Mouse (Mus musculus) testis, postnatal 14 days (tissue): Measurements from ENCODE around the gene Ssc5d.

Source experiments
- DNase-seq: peaks from one replicate; pipeline ENCODE4 v3.0.0; 2021; ENCODE audit warnings: low spot score

The Ssc5d gene

DNA sequence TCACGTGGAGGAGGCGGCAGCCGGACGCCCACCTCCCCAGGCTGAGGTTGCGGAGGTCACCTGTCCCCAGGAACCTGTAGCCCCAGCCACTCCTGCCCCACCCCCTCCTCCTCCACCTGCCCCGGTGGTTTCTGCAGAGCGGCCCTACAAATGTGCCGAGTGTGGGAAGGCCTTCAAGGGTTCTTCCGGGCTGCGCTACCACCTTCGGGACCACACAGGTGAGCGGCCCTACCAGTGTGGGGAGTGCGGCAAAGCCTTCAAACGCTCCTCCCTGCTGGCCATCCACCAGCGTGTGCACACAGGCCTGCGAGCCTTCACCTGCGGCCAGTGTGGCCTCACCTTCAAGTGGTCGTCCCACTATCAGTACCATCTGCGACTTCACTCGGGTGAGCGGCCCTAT lies 5.6 kb upstream of the Ssc5d start:
- no peak for DNase-seq

DNA sequence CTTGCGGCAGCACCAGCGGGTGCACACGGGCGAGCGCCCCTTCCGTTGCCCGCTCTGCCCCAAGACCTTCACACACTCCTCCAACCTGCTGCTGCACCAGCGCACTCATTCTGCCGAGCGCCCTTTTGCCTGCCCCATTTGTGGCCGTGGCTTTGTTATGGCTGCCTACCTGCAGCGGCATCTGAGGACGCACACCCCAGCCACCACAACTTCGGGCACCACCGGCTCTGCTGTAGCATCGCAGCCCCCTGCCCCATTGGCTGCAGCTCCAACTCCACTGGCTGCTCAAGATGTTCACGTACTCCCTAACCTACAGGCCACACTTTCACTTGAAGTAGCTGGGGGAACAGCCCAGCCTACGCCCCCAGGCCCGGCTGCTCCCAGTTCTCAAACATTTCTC lies 5.1 kb upstream of the Ssc5d start:
- no peak for DNase-seq

DNA sequence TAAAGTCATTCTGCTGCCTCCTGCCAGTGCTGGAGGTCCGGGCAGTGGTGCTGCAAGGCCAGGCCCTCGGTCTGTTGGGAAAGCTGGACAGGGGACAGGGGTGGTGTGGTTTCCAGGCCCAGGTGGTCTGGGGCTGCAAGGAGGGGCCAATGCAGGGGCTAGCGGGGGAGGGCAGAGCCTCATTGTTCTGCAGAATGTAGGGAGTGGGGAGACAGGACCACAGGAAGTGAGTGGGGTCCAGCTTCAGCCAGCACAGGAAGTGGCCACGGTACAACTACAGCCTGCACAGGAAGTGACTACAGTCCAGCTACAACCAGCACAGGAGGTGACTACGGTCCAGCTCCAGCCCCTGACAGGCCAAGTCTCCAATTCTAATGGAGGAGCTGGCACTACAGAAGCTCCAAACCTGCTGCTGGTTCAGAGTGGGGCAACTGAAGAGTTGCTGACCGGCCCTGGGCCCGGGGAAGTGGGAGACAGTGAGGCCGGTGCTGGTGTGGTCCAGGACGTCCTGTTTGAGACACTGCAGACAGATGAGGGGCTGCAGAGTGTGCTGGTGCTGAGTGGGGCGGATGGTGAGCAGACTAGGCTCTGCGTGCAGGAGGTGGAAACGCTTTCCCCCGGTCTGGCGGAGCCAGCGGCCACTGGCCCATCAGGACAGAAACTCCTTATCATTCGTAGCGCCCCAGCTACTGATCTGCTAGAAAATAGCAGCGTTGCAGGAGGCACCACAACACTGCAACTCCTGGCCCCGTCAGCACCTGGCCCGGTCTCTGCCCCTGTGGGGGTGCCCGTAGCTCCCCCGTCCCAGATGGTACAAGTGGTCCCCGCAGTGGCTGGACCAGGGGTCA lies 4.4 kb upstream of the Ssc5d start:
- no peak for DNase-seq

DNA sequence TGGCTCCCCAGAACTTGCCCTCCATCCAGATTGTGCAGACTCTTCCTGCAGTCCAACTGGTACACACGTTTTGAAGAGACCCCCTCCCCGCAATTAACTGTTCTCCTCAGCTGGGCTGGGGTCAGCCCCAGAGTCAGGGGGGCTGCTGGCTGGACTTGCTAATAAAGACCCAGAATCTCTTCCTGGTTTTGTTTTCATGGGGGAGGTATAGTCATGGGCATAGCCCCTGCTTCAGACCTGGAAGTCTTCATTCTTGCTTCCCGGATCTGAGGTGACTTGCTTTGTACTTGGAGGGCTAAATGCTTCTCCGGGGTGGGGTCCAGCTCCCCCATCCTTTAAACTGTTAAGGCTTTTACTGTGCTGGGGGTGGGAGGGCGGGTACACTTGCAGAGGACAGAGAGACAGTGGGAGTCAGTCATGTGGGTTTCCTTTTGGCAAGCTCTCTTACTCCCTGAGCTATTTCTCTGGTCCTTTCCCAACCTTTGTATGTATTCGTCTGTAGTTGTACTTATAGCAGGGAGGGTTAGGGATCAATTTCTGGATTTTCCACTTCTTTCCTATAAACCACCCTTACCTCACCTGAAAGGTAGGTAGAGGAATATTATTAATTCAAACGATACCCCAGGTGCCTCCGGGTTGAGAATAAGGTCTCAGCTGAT lies 3.6 kb upstream of the Ssc5d start, which contains the start of gene Nat14:
Gene Nat14 (plus strand): TSS at position 205 of the 659 bp plus-strand sequence.
- DNase-seq: no peak

DNA sequence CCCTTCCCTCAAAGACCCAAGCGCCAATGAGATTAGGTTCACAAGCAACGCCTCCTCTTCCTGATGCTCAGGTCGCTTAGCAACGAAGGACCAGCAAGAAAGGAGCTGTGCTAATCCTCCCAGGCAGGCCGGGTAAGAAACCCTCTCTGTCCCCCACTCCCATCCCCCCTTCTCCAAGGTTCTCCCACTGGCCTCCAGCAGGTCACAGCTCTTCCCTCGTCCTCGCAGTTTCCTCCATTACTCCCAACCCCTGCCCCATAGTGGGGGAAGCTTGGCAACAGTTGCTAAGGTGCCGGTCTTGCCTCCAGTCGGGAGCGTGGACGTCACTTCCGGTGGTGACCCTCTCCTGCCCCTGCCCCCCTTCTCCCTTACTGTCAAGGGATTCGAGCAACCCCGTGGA lies 3.1 kb upstream of the Ssc5d start:
- peak; percentile 80 for DNase-seq

DNA sequence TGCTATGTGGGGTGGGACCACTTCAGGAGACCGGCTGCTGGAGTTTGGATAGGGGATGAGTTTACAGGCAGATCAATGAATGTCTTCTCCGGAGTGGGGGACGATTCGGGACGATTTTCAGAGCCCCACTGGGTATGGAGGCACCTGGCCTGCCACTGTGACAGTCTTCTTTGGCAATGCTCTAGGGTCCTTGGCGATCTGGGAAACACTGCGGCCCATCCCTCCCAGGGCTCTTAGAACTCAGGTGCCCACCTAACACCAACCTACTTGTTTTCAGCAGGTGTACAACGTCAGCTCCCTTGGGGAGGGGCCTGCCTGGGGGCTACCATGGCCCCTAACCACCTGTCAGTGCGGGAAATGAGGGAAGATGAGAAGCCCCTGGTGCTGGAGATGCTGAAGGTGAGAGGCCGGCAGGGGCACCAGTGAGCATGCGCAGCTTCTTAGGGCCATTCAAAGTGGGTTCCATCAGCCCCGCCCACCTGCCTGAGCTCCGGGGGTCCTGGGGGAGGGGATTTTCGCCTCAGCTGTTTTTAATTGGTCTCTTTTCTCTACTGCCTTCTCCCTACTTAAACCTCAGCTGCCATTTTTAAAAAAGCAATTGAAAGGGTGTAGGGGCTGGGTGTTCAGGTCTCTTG lies 2.5 kb upstream of the Ssc5d start:
- peak; percentile 81 for DNase-seq

DNA sequence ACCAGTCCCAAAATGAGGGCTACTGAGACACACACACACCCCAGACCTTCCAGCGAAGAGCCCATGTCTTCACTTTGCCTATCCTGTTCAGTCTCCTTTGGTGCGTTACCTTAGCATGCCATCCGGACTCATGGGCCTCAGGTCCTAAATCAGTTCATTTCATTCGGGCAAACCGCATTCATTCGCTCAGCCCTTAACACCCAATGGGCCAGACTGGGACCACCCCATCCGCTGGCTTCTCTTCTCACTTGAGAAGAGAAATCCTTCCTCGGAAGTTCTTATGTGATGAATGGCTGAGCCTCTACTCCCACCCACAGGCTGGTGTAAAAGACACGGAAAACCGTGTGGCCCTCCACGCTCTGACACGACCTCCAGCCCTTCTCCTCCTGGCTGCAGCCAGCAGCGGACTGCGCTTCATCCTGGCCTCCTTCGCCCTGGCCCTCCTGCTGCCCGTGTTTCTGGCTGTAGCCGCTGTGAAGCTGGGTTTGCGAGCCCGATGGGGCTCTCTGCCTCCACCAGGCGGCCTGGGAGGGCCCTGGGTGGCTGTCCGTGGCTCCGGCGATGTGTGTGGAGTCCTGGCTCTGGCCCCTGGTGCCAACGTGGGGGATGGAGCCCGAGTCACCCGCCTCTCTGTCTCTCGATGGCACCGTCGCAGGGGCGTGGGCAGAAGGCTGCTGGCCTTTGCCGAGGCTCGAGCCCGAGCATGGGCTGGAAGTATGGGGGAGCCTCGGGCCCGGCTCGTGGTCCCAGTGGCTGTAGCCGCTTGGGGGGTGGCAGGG lies 1.8 kb upstream of the Ssc5d start:
- DNase-seq: no peak

DNA sequence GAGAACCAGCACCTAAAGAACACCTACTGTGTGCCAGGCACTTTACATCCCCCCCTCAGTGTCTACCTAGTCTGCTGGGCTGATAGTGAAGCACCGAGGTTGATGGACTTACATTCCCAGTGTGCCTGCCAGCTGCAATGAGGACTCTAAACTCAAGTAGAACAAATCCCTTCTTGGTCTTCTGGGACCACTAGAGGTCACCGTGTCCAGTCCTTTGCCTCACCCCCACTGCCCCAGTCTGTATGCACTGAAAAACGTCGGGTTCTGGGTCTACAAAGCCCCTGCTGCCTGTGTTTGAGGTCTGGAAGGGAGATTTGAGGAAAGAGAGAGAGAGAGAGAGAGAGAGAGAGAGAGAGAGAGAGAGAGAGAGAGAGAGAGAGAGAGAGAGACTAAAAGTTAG lies 1.1 kb upstream of the Ssc5d start:
- DNase-seq: no peak

DNA sequence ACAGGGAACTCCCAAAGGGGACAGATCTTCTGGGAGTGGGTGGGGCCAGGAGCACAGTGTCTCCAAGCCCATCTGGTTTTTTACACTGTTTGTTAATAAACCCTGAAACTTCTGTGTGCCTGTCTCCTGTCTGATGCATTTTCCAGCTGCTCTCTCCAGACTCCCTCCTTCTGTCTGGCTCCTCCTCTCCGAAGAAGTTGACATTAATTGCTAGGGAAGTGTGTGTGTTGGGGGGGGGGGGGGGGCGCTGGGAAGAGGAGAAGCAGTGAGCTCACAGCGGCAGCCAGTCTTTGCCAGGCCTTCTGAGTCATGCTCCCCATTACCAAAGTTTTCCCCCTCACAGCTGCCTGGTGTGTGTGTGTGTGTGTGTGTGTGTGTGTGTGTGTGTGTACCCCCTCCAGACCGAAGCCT lies 689 bp upstream of the Ssc5d start:
- DNase-seq: no peak

DNA sequence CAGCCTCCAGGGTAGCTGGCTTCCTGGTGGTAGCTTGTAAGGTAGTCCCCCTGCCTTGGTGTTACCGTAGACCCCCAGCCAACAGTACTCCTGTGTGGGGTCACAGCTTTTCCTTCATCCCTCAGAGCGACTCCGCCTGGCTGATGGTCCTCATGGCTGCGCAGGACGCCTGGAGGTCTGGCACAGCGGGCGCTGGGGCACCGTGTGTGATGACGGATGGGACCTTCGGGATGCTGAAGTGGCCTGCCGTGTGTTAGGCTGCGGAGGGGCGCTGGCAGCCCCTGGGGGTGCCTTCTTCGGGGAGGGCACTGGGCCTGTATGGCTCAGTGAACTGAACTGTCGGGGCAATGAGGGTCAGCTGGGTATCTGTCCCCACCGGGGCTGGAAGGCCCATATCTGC lies 1.3 kb downstream of the Ssc5d start:
- DNase-seq: no peak

DNA sequence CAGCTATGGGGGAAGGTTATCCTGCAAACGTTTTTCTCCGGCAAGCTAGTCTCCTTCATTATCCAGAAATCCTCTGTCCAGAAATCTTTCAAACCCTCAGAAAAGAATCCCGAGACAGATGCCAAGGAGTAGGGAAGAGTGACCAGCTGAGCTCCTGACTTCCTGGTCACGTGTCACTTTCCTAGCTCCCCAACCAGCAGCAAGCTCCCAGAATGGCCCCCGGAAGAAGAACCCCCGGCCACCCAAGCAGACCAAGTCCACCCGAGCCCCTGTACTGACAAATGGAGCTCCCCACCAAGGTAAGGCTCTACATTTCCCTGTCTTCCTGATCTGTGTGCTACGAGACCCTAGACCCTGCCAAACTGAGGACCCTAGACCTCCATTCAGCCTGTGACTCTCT lies 2.1 kb downstream of the Ssc5d start:
- DNase-seq: no peak

DNA sequence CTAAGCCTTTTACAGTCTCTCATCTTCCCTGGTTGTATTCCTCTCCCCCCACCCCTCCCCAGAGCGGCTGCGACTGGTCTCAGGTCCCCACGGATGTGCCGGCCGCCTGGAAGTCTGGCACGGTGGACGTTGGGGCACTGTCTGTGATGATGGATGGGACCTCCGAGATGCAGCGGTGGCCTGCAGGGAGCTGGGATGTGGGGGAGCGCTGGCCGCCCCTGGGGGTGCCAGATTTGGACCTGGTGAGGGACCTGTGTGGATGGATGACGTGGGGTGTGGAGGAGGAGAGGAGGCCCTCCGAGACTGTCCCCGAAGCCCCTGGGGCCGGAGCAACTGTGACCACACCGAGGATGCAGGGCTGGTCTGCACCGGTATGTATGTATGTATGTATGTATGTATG lies 2.7 kb downstream of the Ssc5d start:
- no peak for DNase-seq

DNA sequence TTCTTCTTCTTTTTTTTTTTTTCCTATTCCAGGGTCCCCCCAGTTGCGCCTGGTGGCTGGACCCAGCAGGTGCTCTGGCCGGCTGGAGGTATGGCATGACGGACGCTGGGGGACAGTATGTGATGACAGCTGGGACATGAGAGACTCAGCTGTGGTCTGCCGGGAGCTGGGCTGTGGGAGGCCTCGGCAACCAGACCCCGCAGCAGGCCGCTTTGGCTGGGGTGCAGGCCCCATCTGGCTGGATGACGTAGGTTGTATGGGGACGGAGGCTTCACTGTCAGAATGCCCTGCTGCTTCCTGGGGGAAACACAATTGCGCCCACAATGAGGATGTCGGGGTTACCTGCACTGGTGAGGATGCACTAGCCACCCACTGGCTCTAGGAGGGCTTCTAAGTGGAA lies 7.5 kb downstream of the Ssc5d start:
- DNase-seq: no peak

DNA sequence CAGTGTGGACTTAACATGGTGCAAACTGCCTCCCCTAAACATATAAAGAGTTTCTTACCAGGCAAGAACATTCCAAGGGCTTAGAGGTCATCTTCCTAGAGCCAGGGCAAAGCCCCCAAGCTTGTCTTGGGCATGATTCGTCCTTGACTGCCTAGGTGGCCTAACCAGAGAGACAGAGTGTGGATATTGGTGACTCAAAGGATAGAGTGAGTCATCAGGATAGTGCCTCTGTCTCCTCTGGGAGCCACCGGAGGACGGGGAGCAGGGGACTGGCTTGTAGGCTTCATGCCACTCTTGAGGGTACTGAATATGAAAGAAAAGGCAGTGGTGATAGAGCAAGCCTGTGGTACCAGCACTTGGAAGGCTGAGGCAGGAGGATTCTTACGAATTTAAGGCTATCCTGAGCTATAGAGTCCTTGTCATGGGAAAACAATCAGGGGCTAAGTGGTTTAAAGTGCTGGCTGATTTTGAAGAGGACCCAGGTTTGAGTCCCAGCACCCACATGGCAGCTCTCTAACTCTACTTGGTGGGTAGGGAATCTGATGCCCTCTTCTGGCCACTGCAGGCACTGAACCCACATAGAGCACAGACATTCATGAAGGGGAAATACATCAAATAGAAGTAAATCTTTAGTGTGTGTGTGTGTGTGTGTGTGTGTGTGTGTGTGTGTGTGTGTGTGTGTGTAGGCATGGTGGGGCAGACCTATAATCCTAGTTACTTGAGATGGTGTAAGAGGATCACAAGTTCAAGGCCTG lies 8.8 kb downstream of the Ssc5d start:
- DNase-seq: no peak

DNA sequence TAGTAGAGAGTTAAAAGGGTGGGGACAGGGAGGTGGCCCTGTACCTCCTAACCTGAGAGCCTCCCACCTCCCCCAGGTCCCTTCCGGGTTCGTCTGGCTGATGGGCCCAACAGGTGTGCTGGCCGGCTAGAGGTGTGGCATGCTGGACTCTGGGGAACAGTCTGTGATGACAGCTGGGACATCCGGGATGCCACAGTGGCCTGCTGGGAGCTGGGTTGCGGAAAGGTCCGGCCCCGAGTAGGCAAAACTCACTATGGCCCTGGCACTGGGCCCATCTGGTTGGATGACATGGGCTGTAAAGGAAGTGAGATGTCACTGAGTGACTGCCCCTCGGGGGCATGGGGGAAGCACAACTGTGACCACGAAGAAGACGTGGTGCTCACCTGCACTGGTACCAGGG lies 11.2 kb downstream of the Ssc5d start:
- no peak for DNase-seq

DNA sequence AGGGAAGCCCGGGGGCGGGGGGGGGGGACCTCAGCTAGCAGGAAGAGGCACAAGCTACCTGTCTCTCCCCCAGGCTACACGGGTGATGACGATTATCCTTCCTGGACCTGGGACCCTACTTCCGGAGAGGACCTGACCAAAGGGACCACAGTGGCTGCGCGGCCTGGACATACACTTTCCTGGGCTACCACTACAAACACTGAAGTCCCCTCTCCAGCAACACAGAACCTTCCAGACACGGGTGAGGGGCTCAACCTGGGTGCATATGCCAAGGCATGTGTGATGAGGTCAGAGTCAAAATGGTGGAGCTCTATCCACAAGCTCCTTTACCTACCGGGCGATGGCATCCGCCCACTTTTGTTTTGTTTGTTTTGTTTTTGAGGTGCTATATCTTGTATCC lies 11.8 kb downstream of the Ssc5d start:
- no peak for DNase-seq

DNA sequence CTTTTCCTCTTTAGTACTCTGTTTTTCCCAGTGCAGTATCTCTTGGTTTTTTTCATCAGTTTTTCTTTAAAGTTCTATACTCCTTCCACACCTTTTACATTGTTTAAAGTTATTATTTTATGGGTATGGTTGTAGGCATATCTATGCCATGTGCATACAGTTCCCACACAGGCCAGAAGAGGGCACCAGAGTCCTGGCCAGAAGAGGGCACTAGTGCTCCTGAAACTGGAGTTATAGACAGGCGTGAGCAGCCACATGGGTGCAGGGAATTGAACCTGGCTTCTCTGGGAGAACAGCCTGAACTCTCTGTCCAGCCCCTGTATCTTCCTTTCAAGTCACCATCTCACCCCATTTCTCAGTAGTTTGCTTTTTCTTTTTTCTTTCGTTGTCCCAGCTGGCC lies 12.9 kb downstream of the Ssc5d start:
- DNase-seq: no peak

DNA sequence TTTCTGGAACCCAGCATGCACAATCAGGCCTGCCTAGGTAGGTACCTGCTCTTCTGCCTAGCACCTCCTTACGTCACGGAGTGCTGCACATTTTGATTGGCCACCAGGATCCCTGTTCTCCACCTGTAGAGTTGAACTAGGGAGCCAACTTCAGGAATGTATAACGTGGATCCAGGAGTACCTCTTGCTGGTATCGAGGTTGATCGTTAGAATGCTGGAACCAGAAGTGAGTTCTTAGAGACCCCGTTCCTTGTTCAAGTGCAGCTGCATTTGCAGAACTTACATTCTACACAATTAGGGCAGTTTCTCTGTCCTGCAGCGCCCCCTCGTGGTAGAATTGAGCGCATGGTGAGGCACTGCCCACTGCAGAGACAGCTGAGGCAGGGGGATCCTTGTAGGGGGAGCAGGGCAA lies 14.5 kb downstream of the Ssc5d start:
- no peak for DNase-seq

DNA sequence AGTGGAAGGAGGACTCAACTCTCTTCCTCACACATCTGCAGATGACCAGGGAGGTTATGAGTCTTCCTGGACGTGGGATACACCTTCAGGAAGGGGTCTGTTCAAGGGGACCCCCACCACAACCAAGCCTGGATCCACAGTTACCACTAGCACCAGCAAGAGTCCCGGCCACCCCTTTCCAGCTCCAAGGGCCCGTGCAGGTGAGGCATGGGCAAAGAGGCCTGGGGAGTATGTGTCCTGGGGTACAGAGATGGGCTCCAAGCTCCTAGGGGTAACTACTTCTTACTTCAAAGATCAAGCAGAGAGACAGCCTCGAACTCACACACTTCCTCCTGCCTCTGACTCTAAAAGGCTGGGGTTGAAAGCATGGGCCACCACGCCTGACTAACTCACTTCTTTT lies 17.1 kb downstream of the Ssc5d start:
- DNase-seq: no peak

DNA sequence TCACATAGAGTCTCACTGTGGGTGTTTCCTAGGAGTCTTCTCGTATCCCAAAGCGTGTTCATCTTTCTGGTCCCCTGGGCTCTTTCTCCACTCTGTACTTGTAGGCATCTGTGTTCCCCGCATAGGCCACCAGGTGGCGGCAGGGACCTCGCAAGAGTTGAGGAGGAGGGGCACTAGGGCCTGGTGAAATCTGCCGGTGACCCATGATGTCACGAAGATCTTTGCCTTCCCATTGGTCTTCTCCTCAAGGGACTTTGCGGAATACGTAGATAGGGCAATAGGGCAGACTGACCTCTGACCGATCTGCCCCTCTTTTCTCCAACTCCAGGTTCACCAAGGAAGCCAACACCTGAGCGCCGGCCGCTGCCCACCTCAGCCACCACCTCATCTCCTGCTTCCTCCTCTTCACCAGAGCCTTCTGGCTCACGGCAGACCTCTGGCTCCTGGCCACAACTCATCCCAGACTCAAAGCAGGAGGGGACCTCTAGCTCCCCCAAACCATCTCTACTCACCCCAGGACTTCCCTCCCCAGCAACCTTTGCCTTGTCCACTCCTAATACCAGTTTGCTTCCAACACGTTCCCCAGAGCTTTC lies 17.7 kb downstream of the Ssc5d start:
- DNase-seq: peak; percentile 82

DNA sequence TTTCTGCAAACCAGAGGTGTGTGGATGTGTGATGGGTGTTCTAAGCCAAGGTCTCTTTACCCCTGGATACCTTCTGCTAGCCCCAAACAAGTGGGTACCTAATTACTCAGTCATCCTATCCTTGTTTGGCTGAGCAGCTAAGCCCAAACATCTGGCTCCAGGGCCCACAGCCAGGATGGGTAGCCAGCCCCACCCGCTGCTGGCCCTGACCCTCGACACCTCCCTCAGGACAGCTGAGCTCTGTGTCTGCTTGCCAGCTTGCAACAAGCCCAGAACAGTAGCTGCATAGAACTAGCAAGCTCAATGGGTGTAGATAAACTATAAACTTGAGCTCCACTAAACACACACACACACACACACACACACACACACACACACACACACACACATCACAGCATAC lies 22.3 kb downstream of the Ssc5d start:
- DNase-seq: peak; percentile 72
